Mouse (Mus musculus) ES-E14 (cell line): ENCODE results near the gene Erc2. TPM values are rescaled to one million over a fixed set of nuclear protein-coding genes. Genes with fewer than 3 reads are reported as not detected.

Experiments
- DNase-seq: peaks from one replicate; pipeline ENCODE4 v3.0.0-alpha.2; 2013; ENCODE audit warnings: low read depth, low spot score
- H3K27ac ChIP-seq: 2 replicates; pipeline ENCODE4 v1.5.1; 2012; ENCODE audit warnings: low read depth, mild to moderate bottlenecking, low read length, moderate library complexity, mixed read lengths; ENCODE audit not compliant: poor library complexity, insufficient read depth, severe bottlenecking
- H3K36me3 ChIP-seq: 2 replicates; pipeline ENCODE4 v1.6.1; 2012; ENCODE audit warnings: mild to moderate bottlenecking, low read length, moderate library complexity, mixed read lengths; ENCODE audit not compliant: control insufficient read depth, poor library complexity, insufficient read depth, severe bottlenecking
- H3K4me1 ChIP-seq, 2 experiments: fragments of 150-350 bp in 1 of 2; sonication (generic) in 1 of 2; 2 replicates each; pipeline ENCODE4 v1.6.1; 2012; ENCODE audit warnings: low read length in 2 of 2, mild to moderate bottlenecking in 1 of 2, mixed read lengths in 1 of 2; ENCODE audit not compliant: control insufficient read depth in 2 of 2, insufficient read depth in 2 of 2, poor library complexity in 1 of 2
- H3K4me3 ChIP-seq, 2 experiments: fragments of 150-350 bp in 1 of 2; sonication (generic) in 1 of 2; 2 replicates each; pipeline ENCODE4 v1.5.1; 2012; ENCODE audit warnings: low read length in 2 of 2, low read depth in 1 of 2, mild to moderate bottlenecking in 1 of 2, mixed read lengths in 1 of 2; ENCODE audit not compliant: insufficient read depth in 1 of 2, poor library complexity in 1 of 2, severe bottlenecking in 1 of 2
- H3K9ac ChIP-seq: 2 replicates; pipeline ENCODE4 v1.6.1; 2012; ENCODE audit warnings: low read depth, mild to moderate bottlenecking, low read length, mixed read lengths; ENCODE audit not compliant: poor library complexity, insufficient read depth, severe bottlenecking
- H3K9me3 ChIP-seq: fragments of 150-350 bp; sonication (generic); 2 replicates; pipeline ENCODE4 v1.6.1; 2012; ENCODE audit warnings: low read depth, mild to moderate bottlenecking, low read length; ENCODE audit not compliant: control insufficient read depth, insufficient read depth
- CHD2 ChIP-seq: IDR thresholded peaks from 2 replicates; pipeline ENCODE4 v1.6.1; 2014; ENCODE audit warnings: mild to moderate bottlenecking, low read depth, low read length, inconsistent platforms
- HCFC1 ChIP-seq: IDR thresholded peaks from 2 replicates; pipeline ENCODE4 v1.6.1; 2012; ENCODE audit warnings: low read length, inconsistent platforms, borderline replicate concordance; ENCODE audit not compliant: insufficient read depth
- MAFK ChIP-seq: IDR thresholded peaks from 2 replicates; pipeline ENCODE4 v1.6.1; 2014; ENCODE audit warnings: mild to moderate bottlenecking, low read depth, low read length, inconsistent platforms; ENCODE audit not compliant: insufficient read depth
- ZC3H11A ChIP-seq: IDR thresholded peaks from 2 replicates; pipeline ENCODE4 v1.6.1; 2012; ENCODE audit warnings: low read depth, mild to moderate bottlenecking, inconsistent platforms, low read length, borderline replicate concordance
- ZNF384 ChIP-seq: IDR thresholded peaks from 2 replicates; pipeline ENCODE4 v1.6.1; 2012; ENCODE audit warnings: low read depth, low read length, inconsistent platforms
- in situ Hi-C, 2 experiments: fragments of 600-800 bp; cut with MboI; formaldehyde crosslinking; loops; one replicate each; pipeline ENCODE4 v1.15.1; 2025; ENCODE audit warnings: low sequenced_read_pairs in 2 of 2, inconsistent platforms in 1 of 2; ENCODE audit not compliant: unreplicated experiment in 2 of 2
- total RNA-seq: library from RNA; depleted of rRNA; stranded (reverse); fragments of 300-350 nt; gene quantifications from 2 replicates; pipeline ENCODE4 v1.2.3, GENCODE M21; 2012

Erc2 gene
- total RNA-seq, 1 experiment = 9.1 TPM

GRCm38 (mm10) chr14:27835351-27835750 is 213.1 kb downstream of the Erc2 start:
- H3K4me3 ChIP-seq = no peak overlapping the region
- H3K36me3 ChIP-seq = no peaks in the 10 kb centered on the region
- in situ Hi-C loops = loop anchor here in 1 of 2 experiments (10.0 kb wide), 1 partner anchor 59 kb away; no protein-coding TSS in a partner anchor
- TF ChIP-seq ZC3H11A (no peak), HCFC1 (no peak), MAFK (no peak), ZNF384 (no peak), CHD2 (no peak)
- DNase-seq = no peak
- 0 out of 4 replicates have a peak, but pooled peaks cover 0 to 2% of the 10 kb centered on the region in 2 experiments for H3K4me1 ChIP-seq
- no peaks in the 10 kb centered on the region for H3K9me3 ChIP-seq
- no peak overlapping the region for H3K9ac ChIP-seq
- no peak overlapping the region for H3K27ac ChIP-seq

GRCm38 (mm10) chr14:27837601-27838105 is 215.4 kb downstream of the Erc2 start:
- Histone ChIP-seq H3K4me3 (no peak overlapping the region), H3K27ac (no peak overlapping the region), H3K4me1 (0 out of 4 replicates have a peak, but pooled peaks cover 0 to 2% of the 10 kb centered on the region in 2 experiments), H3K9ac (no peak overlapping the region), H3K36me3 (no peaks in the 10 kb centered on the region), H3K9me3 (no peaks in the 10 kb centered on the region)
- in situ Hi-C loops = loop anchor here in 1 of 2 experiments (10.0 kb wide), 1 partner anchor 57 kb away; no protein-coding TSS in a partner anchor
- no peak for TF ChIP-seq MAFK
- TF ChIP-seq ZC3H11A = no peak
- no peak for TF ChIP-seq ZNF384
- no peak for TF ChIP-seq CHD2
- TF ChIP-seq HCFC1 = no peak
- DNase-seq = no peak

DNA sequence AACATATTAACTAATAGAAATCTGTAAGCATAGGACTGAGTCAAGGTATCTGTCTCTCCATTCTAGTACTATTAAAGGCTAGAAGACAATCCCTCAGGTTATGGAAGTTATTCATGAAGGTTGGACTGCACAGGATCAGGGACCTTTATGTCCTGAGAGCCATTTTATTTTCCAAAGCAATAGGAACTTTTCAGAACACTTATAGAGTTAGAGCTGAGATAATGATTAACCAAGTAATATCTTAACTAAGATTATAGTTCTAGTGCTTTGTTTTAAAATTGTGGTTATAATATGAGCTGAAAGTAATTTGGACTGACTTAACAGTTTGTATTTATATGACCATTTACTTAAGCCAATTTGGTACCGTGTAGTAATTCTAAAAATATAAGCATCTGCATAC is 217.9 kb downstream of the Erc2 start:
- Histone ChIP-seq H3K9ac (no peak overlapping the region), H3K9me3 (no peaks in the 10 kb centered on the region), H3K27ac (no peak overlapping the region), H3K36me3 (no peaks in the 10 kb centered on the region), H3K4me1 (0 out of 4 replicates have a peak, but pooled peaks cover 0 to 2% of the 10 kb centered on the region in 2 experiments), H3K4me3 (no peak overlapping the region)
- in situ Hi-C loops = no loop called here
- no peak for DNase-seq
- TF ChIP-seq HCFC1 (no peak), CHD2 (no peak), ZC3H11A (no peak), MAFK (no peak), ZNF384 (no peak)

DNA sequence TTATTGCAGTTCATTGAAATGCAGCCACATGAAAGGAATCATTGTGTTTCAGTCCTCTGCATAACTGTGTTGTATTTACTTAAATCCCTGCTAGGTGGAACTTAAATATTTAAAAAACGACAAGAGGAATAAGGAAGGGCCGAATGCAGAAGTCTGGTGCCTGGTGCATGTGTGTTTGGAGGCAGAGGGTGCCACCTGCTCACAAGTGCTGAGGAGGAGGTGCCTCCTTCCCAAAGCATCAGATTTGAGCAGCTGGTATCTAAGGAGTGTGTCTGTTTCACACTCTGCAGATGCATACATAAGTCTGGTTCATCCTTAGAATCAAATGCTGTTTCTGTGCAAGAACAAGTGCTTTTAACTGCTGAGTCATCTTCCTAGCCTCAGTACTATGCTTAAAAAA is 224.6 kb downstream of the Erc2 start:
- Histone ChIP-seq H3K27ac (no peak overlapping the region), H3K9ac (no peak overlapping the region), H3K4me3 (no peak overlapping the region), H3K9me3 (no peaks in the 10 kb centered on the region), H3K36me3 (no peaks in the 10 kb centered on the region), H3K4me1 (no peaks in the 10 kb centered on the region)
- TF ChIP-seq ZC3H11A (no peak), ZNF384 (no peak), CHD2 (no peak), HCFC1 (no peak), MAFK (no peak; the same call in 1 of the 2 replicates)
- in situ Hi-C loops = no loop called here
- no peak for DNase-seq

DNA sequence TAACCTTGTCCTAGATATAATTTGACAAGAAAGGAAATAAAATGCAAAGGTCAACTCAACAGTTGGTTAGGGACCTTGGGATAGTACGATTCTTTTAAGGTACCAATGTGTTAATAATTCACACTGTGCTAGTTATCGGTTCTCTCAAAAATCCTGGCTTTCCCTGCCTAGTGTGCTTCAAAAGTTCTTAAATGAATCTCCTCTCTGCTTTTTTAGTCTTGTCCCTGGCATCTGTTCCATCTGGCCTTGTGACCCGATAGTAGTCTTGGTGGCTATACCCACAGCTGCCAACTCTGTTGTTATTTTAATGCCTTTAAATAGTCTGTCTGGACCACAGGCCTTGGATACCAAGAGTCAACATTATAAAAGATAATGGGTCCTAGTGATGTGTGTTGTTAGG is 225.1 kb downstream of the Erc2 start:
- in situ Hi-C loops = no loop called here

More for the DNA sequence above, 225.1 kb downstream of the Erc2 start:
- TF ChIP-seq ZNF384 (no peak), MAFK (no peak), CHD2 (no peak), ZC3H11A (no peak), HCFC1 (no peak)
- Histone ChIP-seq H3K4me1 (no peaks in the 10 kb centered on the region), H3K27ac (no peak overlapping the region), H3K36me3 (no peaks in the 10 kb centered on the region), H3K9me3 (no peaks in the 10 kb centered on the region), H3K4me3 (no peak overlapping the region), H3K9ac (no peak overlapping the region)
- no peak for DNase-seq
